Mouse (Mus musculus) embryonic facial prominence, embryonic 10.5 days (tissue): ENCODE measurements at regions not wholly inside any gene's neighbourhood (a gene's known extent, or its start where the extent isn't known, plus 50 kb on each side); places are given as distances from the start of the nearest gene placed in this dataset.

Experiments used
- DNase-seq: peaks from one replicate; pipeline ENCODE4 v3.0.0-alpha.2; 2017; ENCODE audit warnings: low spot score
- H3K27ac ChIP-seq: fragments of 300-500 bp; sonication (generic); replicated peaks from 2 replicates; pipeline ENCODE4 v1.5.1; 2016; ENCODE audit warnings: mild to moderate bottlenecking
- H3K27me3 ChIP-seq: fragments of 300-500 bp; sonication (generic); replicated peaks from 2 replicates; pipeline ENCODE4 v1.6.1; 2016; ENCODE audit warnings: low read depth, mild to moderate bottlenecking; ENCODE audit not compliant: poor library complexity, severe bottlenecking
- H3K36me3 ChIP-seq: fragments of 300-500 bp; sonication (generic); replicated peaks from 2 replicates; pipeline ENCODE4 v1.6.1; 2016; ENCODE audit warnings: mild to moderate bottlenecking, moderate library complexity
- H3K4me1 ChIP-seq: fragments of 300-500 bp; sonication (generic); 2 replicates; pipeline ENCODE4 v1.6.1; 2016
- H3K4me3 ChIP-seq: fragments of 300-500 bp; sonication (generic); 2 replicates; pipeline ENCODE4 v1.5.1; 2016; ENCODE audit warnings: mild to moderate bottlenecking, moderate library complexity
- H3K9me3 ChIP-seq: fragments of 300-500 bp; sonication (generic); 2 replicates; pipeline ENCODE4 v1.6.1; 2016; ENCODE audit warnings: mild to moderate bottlenecking
- WGBS: fragments of 180-500 bp; shearing (Covaris S2); methylation state at CpG from one replicate; pipeline ENCODE4 v1.1.7; 2016; 5-methylcytosine and 5-hydroxymethylcytosine counted together

GRCm38 (mm10) chr13:26312246-26313010 is 457.5 kb downstream of the Hdgfl1 start:
- Histone ChIP-seq H3K27me3 (no peaks in the 10 kb centered on the region), H3K9me3 (no peaks in the 10 kb centered on the region), H3K4me3 (no peak overlapping the region), H3K27ac (peak overlapping the region; percentile 35; the same call in 1 of the 2 replicates), H3K4me1 (peaks cover 7% of the 10 kb centered on the region), H3K36me3 (no peaks in the 10 kb centered on the region)
- peak; percentile 21 for DNase-seq
- 55% methylated on average over 7 of the region's 7 CpGs for WGBS

- H3K4me3 ChIP-seq, result no peak overlapping the region
- 67% methylated on average over 3 of the region's 3 CpGs for WGBS
- H3K9me3 ChIP-seq, result no peaks in the 10 kb centered on the region
- peak overlapping the region; percentile 57 for H3K27ac ChIP-seq
- H3K4me1 ChIP-seq, result peaks cover 17% of the 10 kb centered on the region
- DNase-seq, result peak; percentile 16
- no peaks in the 10 kb centered on the region for H3K27me3 ChIP-seq
- no peaks in the 10 kb centered on the region for H3K36me3 ChIP-seq
Observed at GRCm38 (mm10) chr13:26284073-26284444, 485.9 kb downstream of the Hdgfl1 start.

GRCm38 (mm10) chr13:26283397-26284072 is 486.4 kb downstream of the Hdgfl1 start:
- Histone ChIP-seq H3K4me1 (peaks cover 17% of the 10 kb centered on the region), H3K27me3 (no peaks in the 10 kb centered on the region), H3K36me3 (no peaks in the 10 kb centered on the region), H3K27ac (peak overlapping the region; percentile 57), H3K9me3 (no peaks in the 10 kb centered on the region), H3K4me3 (no peak overlapping the region)
- 65% methylated on average over 6 of the region's 6 CpGs for WGBS
- DNase-seq, result peak; percentile 10

- H3K27ac ChIP-seq, result no peak overlapping the region; the same call in 1 of the 2 replicates
- H3K27me3 ChIP-seq, result no peaks in the 10 kb centered on the region
- H3K9me3 ChIP-seq, result no peaks in the 10 kb centered on the region
- H3K36me3 ChIP-seq, result no peaks in the 10 kb centered on the region
- WGBS, result 75% methylated on average over 3 of the region's 3 CpGs
- no peak overlapping the region for H3K4me3 ChIP-seq
- no peak for DNase-seq
- H3K4me1 ChIP-seq, result peaks cover 17% of the 10 kb centered on the region
Observed at GRCm38 (mm10) chr13:26282291-26282690, 487.7 kb downstream of the Hdgfl1 start.

GRCm38 (mm10) chr13:26272850-26273249 is 497.1 kb downstream of the Hdgfl1 start:
- H3K4me1 ChIP-seq, result no peaks in the 10 kb centered on the region
- WGBS, result 81% methylated on average over 3 of the region's 3 CpGs
- no peaks in the 10 kb centered on the region for H3K27me3 ChIP-seq

GRCm38 (mm10) chr13:26267501-26267900 is 502.5 kb downstream of the Hdgfl1 start:
- no peaks in the 10 kb centered on the region for H3K36me3 ChIP-seq
- H3K27me3 ChIP-seq, result no peaks in the 10 kb centered on the region
- DNase-seq, result no peak
- H3K27ac ChIP-seq, result no peak overlapping the region
- H3K9me3 ChIP-seq, result no peaks in the 10 kb centered on the region
- WGBS, result 89% methylated on average over 2 of the region's 2 CpGs
- no peaks in the 10 kb centered on the region for H3K4me1 ChIP-seq
- no peak overlapping the region for H3K4me3 ChIP-seq

More at GRCm38 (mm10) chr13:26272850-26273249, 497.1 kb downstream of the Hdgfl1 start:
- no peak for DNase-seq
- H3K27ac ChIP-seq, result no peak overlapping the region
- H3K36me3 ChIP-seq, result no peaks in the 10 kb centered on the region
- no peaks in the 10 kb centered on the region for H3K9me3 ChIP-seq
- H3K4me3 ChIP-seq, result no peak overlapping the region

GRCm38 (mm10) chr13:26235941-26236340 is 534.0 kb downstream of the Hdgfl1 start:
- H3K27ac ChIP-seq, result peak overlapping the region; percentile 19; the same call in 1 of the 2 replicates
- peak; percentile 8 for DNase-seq
- 53% methylated on average over 5 of the region's 5 CpGs for WGBS

GRCm38 (mm10) chr13:26234703-26235102 is 535.3 kb downstream of the Hdgfl1 start:
- Histone ChIP-seq H3K9me3 (no peaks in the 10 kb centered on the region), H3K4me3 (no peak overlapping the region), H3K27ac (no peak overlapping the region), H3K36me3 (no peaks in the 10 kb centered on the region), H3K27me3 (no peaks in the 10 kb centered on the region), H3K4me1 (peaks cover 7% of the 10 kb centered on the region)
- DNase-seq, result no peak
- WGBS, result 89% methylated on average over 1 of the region's 1 CpGs

More at GRCm38 (mm10) chr13:26235941-26236340, 534.0 kb downstream of the Hdgfl1 start:
- Histone ChIP-seq H3K27me3 (no peaks in the 10 kb centered on the region), H3K4me3 (no peak overlapping the region), H3K4me1 (peaks cover 7% of the 10 kb centered on the region), H3K9me3 (no peaks in the 10 kb centered on the region), H3K36me3 (no peaks in the 10 kb centered on the region)

- DNase-seq, result no peak
- H3K27ac ChIP-seq, result no peak overlapping the region
- no peaks in the 10 kb centered on the region for H3K27me3 ChIP-seq
- 94% methylated on average over 3 of the region's 3 CpGs for WGBS
- no peak overlapping the region for H3K4me3 ChIP-seq
- H3K4me1 ChIP-seq, result no peaks in the 10 kb centered on the region
- no peaks in the 10 kb centered on the region for H3K9me3 ChIP-seq
- no peaks in the 10 kb centered on the region for H3K36me3 ChIP-seq
Observed at GRCm38 (mm10) chr13:26217299-26217698, 552.7 kb downstream of the Hdgfl1 start.

GRCm38 (mm10) chr13:26216579-26216978 is 553.4 kb downstream of the Hdgfl1 start:
- Histone ChIP-seq H3K27ac (no peak overlapping the region), H3K9me3 (no peaks in the 10 kb centered on the region), H3K36me3 (no peaks in the 10 kb centered on the region), H3K4me3 (no peak overlapping the region), H3K27me3 (no peaks in the 10 kb centered on the region), H3K4me1 (no peaks in the 10 kb centered on the region)
- DNase-seq, result no peak

GRCm38 (mm10) chr13:26205532-26206105 is 564.3 kb downstream of the Hdgfl1 start:
- H3K27ac ChIP-seq, result no peak overlapping the region
- no peaks in the 10 kb centered on the region for H3K27me3 ChIP-seq
- DNase-seq, result no peak
- no peaks in the 10 kb centered on the region for H3K36me3 ChIP-seq
- H3K9me3 ChIP-seq, result no peaks in the 10 kb centered on the region
- no peaks in the 10 kb centered on the region for H3K4me1 ChIP-seq
- WGBS, result 88% methylated on average over 1 of the region's 1 CpGs
- no peak overlapping the region for H3K4me3 ChIP-seq

- Histone ChIP-seq H3K36me3 (no peaks in the 10 kb centered on the region), H3K27ac (no peak overlapping the region), H3K27me3 (no peaks in the 10 kb centered on the region), H3K9me3 (no peaks in the 10 kb centered on the region), H3K4me1 (peaks cover 3% of the 10 kb centered on the region; the same call in 1 of the 2 replicates), H3K4me3 (no peak overlapping the region)
- DNase-seq, result no peak
- 75% methylated on average over 4 of the region's 4 CpGs for WGBS
Observed at GRCm38 (mm10) chr13:26194646-26195045, 575.3 kb downstream of the Hdgfl1 start.

- DNase-seq, result no peak
- WGBS, result 85% methylated on average over 4 of the region's 4 CpGs
- Histone ChIP-seq H3K27ac (no peak overlapping the region), H3K9me3 (no peaks in the 10 kb centered on the region), H3K27me3 (no peaks in the 10 kb centered on the region), H3K4me1 (no peaks in the 10 kb centered on the region), H3K4me3 (no peak overlapping the region), H3K36me3 (no peaks in the 10 kb centered on the region)
Observed at GRCm38 (mm10) chr13:26183879-26184278, 586.1 kb downstream of the Hdgfl1 start.
